Mouse (Mus musculus) spleen, adult 2 months (tissue): ENCODE results near the gene Rplp2.

Experiments used
- CTCF ChIP-seq: fragments of 200-500 bp; IDR thresholded peaks from 2 replicates; pipeline ENCODE4 v1.5.1; 2011; ENCODE audit warnings: mild to moderate bottlenecking, inconsistent platforms; ENCODE audit not compliant: insufficient read depth, insufficient read length, insufficient replicate concordance; ENCODE audit errors: extremely low read depth
- POLR2A ChIP-seq: fragments of 200-500 bp; IDR thresholded peaks from 2 replicates; pipeline ENCODE4 v1.6.1; 2011; ENCODE audit warnings: low read depth, low read length, inconsistent platforms

GRCm38 (mm10) chr7:141495940-141496339 is 48.8 kb downstream of the Rplp2 start:
- no peak for TF ChIP-seq CTCF
- no peak for TF ChIP-seq POLR2A
